Mouse (Mus musculus) kidney, embryonic 14.5 days (tissue): ENCODE results near the gene Slc26a3. TPM values are rescaled to one million over a fixed set of nuclear protein-coding genes. Genes with fewer than 3 reads are reported as not detected.

Experiments
- ATAC-seq: fragments of 200-750 bp; cut with Nextera tagmentation; 2 replicates; pipeline ENCODE4 v1.8.0; 2017; ENCODE audit warnings: moderate number of reproducible peaks, mild to moderate bottlenecking, moderate TSS enrichment, moderate library complexity; ENCODE audit not compliant: low FRiP score, low TSS enrichment
- H3K27ac ChIP-seq: fragments of 300-500 bp; sonication (generic); 2 replicates; pipeline ENCODE4 v1.5.1; 2014; ENCODE audit warnings: low read depth, mild to moderate bottlenecking, low read length, moderate library complexity, mixed read lengths
- H3K27me3 ChIP-seq: fragments of 300-500 bp; sonication (generic); 2 replicates; pipeline ENCODE4 v1.6.1; 2014; ENCODE audit warnings: mild to moderate bottlenecking, low read length; ENCODE audit not compliant: control insufficient read depth, insufficient read depth
- H3K36me3 ChIP-seq: fragments of 300-500 bp; sonication (generic); 2 replicates; pipeline ENCODE4 v1.6.1; 2014; ENCODE audit warnings: low read length, mixed read lengths; ENCODE audit not compliant: control insufficient read depth, insufficient read depth
- H3K4me1 ChIP-seq: fragments of 300-500 bp; sonication (generic); 2 replicates; pipeline ENCODE4 v1.6.1; 2014; ENCODE audit warnings: low read length, mixed read lengths; ENCODE audit not compliant: control insufficient read depth, insufficient read depth
- H3K4me2 ChIP-seq: fragments of 300-500 bp; sonication (generic); replicated peaks from 2 replicates; pipeline ENCODE4 v1.6.1; 2014; ENCODE audit warnings: low read depth, mild to moderate bottlenecking, low read length
- H3K4me3 ChIP-seq: fragments of 300-500 bp; sonication (generic); 2 replicates; pipeline ENCODE4 v1.5.1; 2014; ENCODE audit warnings: mild to moderate bottlenecking, low read length
- H3K9ac ChIP-seq: fragments of 300-500 bp; sonication (generic); 2 replicates; pipeline ENCODE4 v1.6.1; 2014; ENCODE audit warnings: low read depth, mild to moderate bottlenecking, low read length, moderate library complexity
- H3K9me3 ChIP-seq: fragments of 300-500 bp; sonication (generic); 2 replicates; pipeline ENCODE4 v1.6.1; 2016; ENCODE audit warnings: low read length; ENCODE audit not compliant: control insufficient read depth
- WGBS: fragments of 180-500 bp; shearing (Covaris S2); extraction: QIAGEN DNeasy Blood & Tissue Kit; methylation state at CpG from one replicate; pipeline ENCODE4 v1.1.7; 2014; 5-methylcytosine and 5-hydroxymethylcytosine counted together
- polyA plus RNA-seq: library from polyadenylated mRNA; unstranded; fragments of >200 nt; fragmentation: Nextera tagmentation; extraction: Ambion mirVana; gene quantifications from 2 replicates; pipeline ENCODE4 v1.2.1, GENCODE M21; 2014

Slc26a3 gene
- polyA plus RNA-seq, 1 experiment from 2014 or later = not detected

DNA sequence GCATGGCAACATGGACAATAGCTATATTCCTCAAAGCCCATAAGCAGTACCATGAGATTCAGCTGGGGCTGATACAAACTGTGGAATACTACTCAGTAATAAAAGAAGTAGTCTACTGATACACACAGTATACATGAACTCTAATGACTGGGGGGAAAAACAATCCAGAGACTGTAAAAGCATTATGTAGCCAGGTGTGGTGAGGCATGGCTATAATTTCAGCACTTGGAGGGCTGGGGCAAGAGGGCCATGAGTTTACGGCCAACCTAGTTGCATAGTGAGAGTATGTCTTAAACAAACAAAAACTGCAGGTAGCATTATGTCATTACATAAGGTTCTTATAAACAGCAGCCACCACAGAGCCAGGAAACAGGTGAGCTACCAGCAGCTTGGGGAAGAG is 10.2 kb downstream of the Slc26a3 start:
- no peak for ATAC-seq
- H3K4me2 ChIP-seq = no peak overlapping the region
- H3K27ac ChIP-seq = no peak overlapping the region
- WGBS = 80% methylated on average over 1 of the region's 1 CpGs
- H3K27me3 ChIP-seq = no peaks in the 10 kb centered on the region
- no peak overlapping the region for H3K9ac ChIP-seq
- no peaks in the 10 kb centered on the region for H3K9me3 ChIP-seq
- H3K4me3 ChIP-seq = no peak overlapping the region
- no peaks in the 10 kb centered on the region for H3K36me3 ChIP-seq
- no peaks in the 10 kb centered on the region for H3K4me1 ChIP-seq

DNA sequence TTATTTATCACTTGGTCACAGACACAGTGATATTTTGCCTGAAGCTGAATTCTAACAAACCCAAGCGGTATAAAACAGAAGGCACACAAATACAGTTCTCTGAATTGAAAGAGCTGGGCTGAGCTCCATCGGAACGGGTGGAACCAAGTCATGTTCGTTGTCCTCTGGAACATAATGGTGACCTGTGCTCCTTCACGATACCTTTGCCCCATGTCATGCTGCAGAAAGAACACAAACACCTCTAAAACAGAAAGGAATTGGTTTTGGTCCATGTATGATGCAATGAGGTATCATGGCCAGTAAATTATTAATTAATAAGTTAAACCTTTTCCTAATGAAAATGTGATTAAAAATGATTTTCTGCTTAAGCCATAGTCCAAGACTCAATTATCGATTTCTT is 11.3 kb downstream of the Slc26a3 start:
- WGBS = 91% methylated on average over 6 of the region's 6 CpGs

GRCm38 (mm10) chr12:31404575-31405240 is 14.0 kb downstream of the Slc26a3 start:
- H3K27me3 ChIP-seq = no peaks in the 10 kb centered on the region
- H3K27ac ChIP-seq = no peak overlapping the region
- H3K9me3 ChIP-seq = no peaks in the 10 kb centered on the region
- H3K4me3 ChIP-seq = no peak overlapping the region
- no peak overlapping the region for H3K9ac ChIP-seq
- WGBS = 77% methylated on average over 5 of the region's 5 CpGs
- H3K4me2 ChIP-seq = no peak overlapping the region
- no peaks in the 10 kb centered on the region for H3K4me1 ChIP-seq
- no peak for ATAC-seq
- no peaks in the 10 kb centered on the region for H3K36me3 ChIP-seq

More for the DNA sequence above, 11.3 kb downstream of the Slc26a3 start:
- Histone ChIP-seq H3K4me1 (no peaks in the 10 kb centered on the region), H3K9me3 (no peaks in the 10 kb centered on the region), H3K4me2 (no peak overlapping the region), H3K27me3 (no peaks in the 10 kb centered on the region), H3K4me3 (no peak overlapping the region), H3K36me3 (no peaks in the 10 kb centered on the region), H3K9ac (no peak overlapping the region), H3K27ac (no peak overlapping the region)
- ATAC-seq = no peak

DNA sequence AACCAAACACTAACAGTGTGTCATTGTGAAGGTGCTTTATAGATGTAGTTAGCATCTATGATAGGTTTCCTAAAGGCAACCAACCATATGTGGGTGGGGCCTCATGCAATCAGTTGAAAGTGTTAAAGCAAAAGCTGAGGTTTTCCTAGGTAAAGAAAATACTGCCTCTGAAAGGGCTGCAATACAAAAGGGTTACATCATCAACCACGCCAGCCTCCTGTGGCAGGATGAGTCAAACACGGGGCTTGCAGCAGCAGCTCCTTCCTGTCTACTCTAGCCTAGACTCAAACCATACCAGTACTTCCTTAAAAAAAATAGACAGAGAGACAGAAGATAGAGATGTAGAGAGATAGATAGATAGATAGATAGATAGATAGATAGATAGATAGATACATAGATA is 25.3 kb downstream of the Slc26a3 start:
- 62% methylated on average over 2 of the region's 2 CpGs for WGBS
- Histone ChIP-seq H3K36me3 (no peaks in the 10 kb centered on the region), H3K4me3 (no peak overlapping the region), H3K4me1 (no peaks in the 10 kb centered on the region), H3K4me2 (no peak overlapping the region), H3K9ac (no peak overlapping the region), H3K27ac (no peak overlapping the region), H3K27me3 (no peaks in the 10 kb centered on the region), H3K9me3 (no peaks in the 10 kb centered on the region)
- no peak for ATAC-seq

DNA sequence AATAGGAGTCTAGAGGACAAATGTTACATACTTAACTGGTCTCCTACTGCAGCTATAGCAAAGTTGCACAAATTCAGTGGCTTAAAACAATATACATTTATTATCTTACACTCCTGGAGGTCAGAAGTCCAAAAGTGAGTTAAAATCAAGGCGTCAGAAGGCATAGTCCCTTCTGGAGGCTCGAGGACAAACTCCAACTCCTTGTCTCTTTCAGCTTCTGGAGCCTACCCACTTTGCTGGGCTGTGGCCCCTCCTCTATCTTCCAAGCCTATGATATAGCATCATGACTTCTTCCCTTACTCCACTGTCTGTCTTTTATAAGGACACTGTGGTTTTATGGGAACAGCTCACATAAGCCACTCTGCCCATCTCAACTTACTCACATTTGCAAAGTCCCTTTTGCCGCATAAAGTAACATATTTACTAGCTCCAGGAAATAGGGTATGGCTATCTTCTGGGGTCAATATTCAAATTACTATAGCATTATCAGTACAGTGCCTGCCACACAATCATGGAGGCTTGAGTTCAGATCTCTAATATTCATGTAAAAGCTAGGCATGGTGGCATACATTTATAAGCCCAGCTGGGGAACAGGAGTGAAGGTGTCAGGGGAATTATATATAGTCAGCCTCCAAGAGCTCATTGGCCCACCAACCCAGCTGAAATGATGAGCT is 31.4 kb downstream of the Slc26a3 start:
- Histone ChIP-seq H3K4me3 (no peak overlapping the region), H3K4me2 (no peak overlapping the region), H3K9me3 (no peaks in the 10 kb centered on the region), H3K36me3 (no peaks in the 10 kb centered on the region), H3K4me1 (no peaks in the 10 kb centered on the region), H3K27me3 (no peaks in the 10 kb centered on the region), H3K9ac (no peak overlapping the region), H3K27ac (no peak overlapping the region)
- 69% methylated on average over 3 of the region's 3 CpGs for WGBS
- no peak for ATAC-seq

GRCm38 (mm10) chr12:31437791-31438190 is 47.1 kb downstream of the Slc26a3 start:
- 75% methylated on average over 6 of the region's 6 CpGs for WGBS
- no peak for ATAC-seq

DNA sequence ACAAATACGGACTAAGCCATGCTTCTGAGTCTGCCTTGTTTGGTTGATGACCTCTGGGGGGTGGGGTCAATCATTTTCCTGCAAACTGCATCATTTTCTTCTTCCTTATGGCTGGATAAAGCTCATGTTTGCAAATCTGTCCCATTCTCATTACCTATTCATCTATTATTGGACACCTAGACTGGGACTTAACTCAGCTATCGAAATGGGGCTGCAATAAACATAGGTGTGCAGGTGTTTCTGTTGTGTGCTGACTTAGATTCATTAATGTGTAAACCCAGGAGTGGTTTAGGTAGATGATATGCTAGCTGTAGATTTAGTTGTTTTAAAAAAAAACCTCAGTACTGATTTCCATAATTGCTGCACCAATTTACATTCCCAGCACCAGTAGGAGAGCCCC is 48.9 kb downstream of the Slc26a3 start:
- 0 out of 2 replicates have a peak, but pooled peaks cover 4% of the 10 kb centered on the region for H3K27me3 ChIP-seq
- 82% methylated on average over 2 of the region's 2 CpGs for WGBS
- no peak overlapping the region for H3K4me2 ChIP-seq
- H3K9ac ChIP-seq = no peak overlapping the region
- no peak overlapping the region for H3K4me3 ChIP-seq
- no peaks in the 10 kb centered on the region for H3K9me3 ChIP-seq
- no peaks in the 10 kb centered on the region for H3K4me1 ChIP-seq
- no peak overlapping the region for H3K27ac ChIP-seq
- no peaks in the 10 kb centered on the region for H3K36me3 ChIP-seq
- ATAC-seq = no peak

More at GRCm38 (mm10) chr12:31437791-31438190, 47.1 kb downstream of the Slc26a3 start:
- Histone ChIP-seq H3K4me2 (no peak overlapping the region), H3K27ac (no peak overlapping the region), H3K27me3 (0 out of 2 replicates have a peak, but pooled peaks cover under 1% of the 10 kb centered on the region), H3K4me1 (no peaks in the 10 kb centered on the region), H3K4me3 (no peak overlapping the region), H3K36me3 (no peaks in the 10 kb centered on the region), H3K9ac (no peak overlapping the region), H3K9me3 (no peaks in the 10 kb centered on the region)

GRCm38 (mm10) chr12:31444131-31444546 is 53.5 kb downstream of the Slc26a3 start:
- ATAC-seq = peak; percentile 72; the same call in 1 of the 2 replicates
- WGBS = 2% methylated on average over 11 of the region's 11 CpGs

DNA sequence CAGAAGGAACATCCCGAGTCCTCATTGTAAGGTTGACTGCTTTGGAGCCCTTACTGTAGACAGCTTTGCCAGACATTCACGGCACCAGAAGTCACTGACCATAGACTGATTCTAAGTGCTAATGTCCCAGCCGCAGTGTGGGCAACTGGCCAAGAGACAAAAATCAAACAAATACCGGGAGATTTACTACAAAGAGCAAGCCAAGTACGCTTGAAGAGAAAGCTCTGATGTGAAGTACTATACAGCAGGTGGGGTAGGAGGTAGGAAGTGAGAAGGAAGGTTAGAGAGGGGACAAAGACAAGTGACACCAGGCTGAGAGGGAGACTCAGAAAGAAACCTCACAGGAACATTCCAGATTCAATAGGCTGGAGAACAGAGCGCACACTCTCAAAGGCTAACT is 54.2 kb downstream of the Slc26a3 start:
- Histone ChIP-seq H3K4me2 (no peak overlapping the region), H3K9ac (no peak overlapping the region), H3K36me3 (no peaks in the 10 kb centered on the region), H3K4me3 (no peak overlapping the region), H3K4me1 (no peaks in the 10 kb centered on the region), H3K27ac (no peak overlapping the region), H3K9me3 (no peaks in the 10 kb centered on the region), H3K27me3 (0 out of 2 replicates have a peak, but pooled peaks cover 4% of the 10 kb centered on the region)
- ATAC-seq = no peak
- WGBS = 61% methylated on average over 6 of the region's 6 CpGs

More at GRCm38 (mm10) chr12:31444131-31444546, 53.5 kb downstream of the Slc26a3 start:
- Histone ChIP-seq H3K27ac (no peak overlapping the region), H3K4me3 (peak overlapping the region; percentile 14; the same call in 1 of the 2 replicates), H3K36me3 (no peaks in the 10 kb centered on the region), H3K9ac (no peak overlapping the region), H3K9me3 (no peaks in the 10 kb centered on the region), H3K4me1 (no peaks in the 10 kb centered on the region), H3K4me2 (peak overlapping the region; percentile 35), H3K27me3 (0 out of 2 replicates have a peak, but pooled peaks cover 4% of the 10 kb centered on the region)
